Mouse (Mus musculus) spleen, adult 2 months (tissue): Measurements from ENCODE around the gene Efcab14. TPM values are rescaled to one million over a fixed set of nuclear protein-coding genes. Genes with fewer than 3 reads are reported as not detected.

Experiments used
- DNase-seq, 2 experiments: peaks; one replicate each; pipeline versions ENCODE4 v3.0.0 to v3.0.0-alpha.2; 2012 to 2021; ENCODE audit warnings: low spot score in 2 of 2, low read depth in 1 of 2
- H3K27ac ChIP-seq: fragments of 200-500 bp; 2 replicates; pipeline ENCODE4 v1.5.1; 2012; ENCODE audit warnings: low read length, inconsistent platforms; ENCODE audit not compliant: insufficient read depth
- H3K27me3 ChIP-seq: fragments of 200-500 bp; 2 replicates; pipeline ENCODE4 v1.6.1; 2012; ENCODE audit warnings: mild to moderate bottlenecking, moderate library complexity, low read length, inconsistent platforms; ENCODE audit not compliant: control insufficient read depth, insufficient read depth
- H3K36me3 ChIP-seq: fragments of 200-500 bp; 2 replicates; pipeline ENCODE4 v1.6.1; 2012; ENCODE audit warnings: mild to moderate bottlenecking, low read length, inconsistent platforms; ENCODE audit not compliant: control insufficient read depth, insufficient read depth
- H3K4me1 ChIP-seq: fragments of 200-500 bp; 2 replicates; pipeline ENCODE4 v1.6.1; 2011; ENCODE audit warnings: inconsistent platforms; ENCODE audit not compliant: control insufficient read depth, insufficient read depth, insufficient read length
- H3K4me3 ChIP-seq: fragments of 200-500 bp; 2 replicates; pipeline ENCODE4 v1.5.1; 2011; ENCODE audit warnings: mild to moderate bottlenecking, inconsistent platforms; ENCODE audit not compliant: insufficient read depth, insufficient read length; ENCODE audit errors: extremely low read depth
- CTCF ChIP-seq: fragments of 200-500 bp; IDR thresholded peaks from 2 replicates; pipeline ENCODE4 v1.5.1; 2011; ENCODE audit warnings: mild to moderate bottlenecking, inconsistent platforms; ENCODE audit not compliant: insufficient read depth, insufficient read length, insufficient replicate concordance; ENCODE audit errors: extremely low read depth
- POLR2A ChIP-seq: fragments of 200-500 bp; IDR thresholded peaks from 2 replicates; pipeline ENCODE4 v1.6.1; 2011; ENCODE audit warnings: low read depth, low read length, inconsistent platforms
- WGBS: fragments of 180-500 bp; shearing (Covaris S2); methylation state at CpG from one replicate; pipeline ENCODE4 v1.1.7; 2018; 5-methylcytosine and 5-hydroxymethylcytosine counted together
- polyA plus RNA-seq: library from polyadenylated mRNA; depleted of rRNA; stranded (reverse); fragments of >200 nt; gene quantifications from 2 replicates; pipeline ENCODE4 v1.2.3, GENCODE M21; 2012; rRNA removed

Gene Efcab14
- 12.8 and 19.6 TPM in 2 replicates for polyA plus RNA-seq

DNA sequence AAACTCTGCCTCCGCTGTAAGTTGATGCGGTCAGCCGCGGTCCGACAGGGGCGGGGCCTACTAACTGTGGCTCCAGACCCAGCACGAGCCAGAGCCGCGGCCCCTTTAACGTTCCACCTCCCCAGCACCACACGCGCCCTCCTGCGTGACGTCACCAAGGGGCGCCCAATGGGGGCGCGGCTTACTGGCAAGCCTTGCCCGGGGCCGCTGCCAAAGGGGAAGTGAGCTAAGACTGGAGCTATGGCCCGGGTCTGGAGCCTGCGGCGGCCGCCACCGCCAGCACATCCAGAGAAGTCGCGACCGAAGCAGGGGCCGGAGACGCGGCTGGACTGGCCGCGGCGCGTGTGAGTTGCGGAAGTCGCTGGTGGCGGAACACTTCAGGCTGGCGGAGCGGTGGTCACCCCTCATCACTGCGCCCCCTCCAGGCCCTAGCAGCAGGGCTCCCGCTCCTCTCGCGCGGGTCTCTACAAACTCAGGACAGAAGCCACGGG lies at the start of gene Efcab14:
TSS of gene Efcab14 (plus strand) at position 194 of the 491 bp plus-strand sequence.
- H3K27me3 ChIP-seq: no peaks in the 10 kb centered on the region
- peaks cover 7% of the 10 kb centered on the region for H3K36me3 ChIP-seq
- WGBS: under 1% methylated on average over 45 of the region's 45 CpGs
- peak within 1 kb of the TSS; percentile 81 for H3K27ac ChIP-seq
- DNase-seq: peak; percentile 92 to 97
- peak within 1 kb of the TSS; percentile 82 for H3K4me3 ChIP-seq
- TF ChIP-seq CTCF (peak; percentile 31; the same call in 1 of the 2 replicates), POLR2A (peak; percentile 46)
- H3K4me1 ChIP-seq: peaks cover 10% of the 10 kb centered on the region; the same call in 1 of the 2 replicates

- H3K4me3 ChIP-seq: no peak overlapping the region
- DNase-seq: no peak
- H3K36me3 ChIP-seq: no peaks in the 10 kb centered on the region
- TF ChIP-seq POLR2A: no peak
- TF ChIP-seq CTCF: no peak
- no peak overlapping the region for H3K27ac ChIP-seq
- H3K27me3 ChIP-seq: no peaks in the 10 kb centered on the region
- whole genome bisulfite sequencing: 78% methylated on average over 3 of the region's 3 CpGs
- no peaks in the 10 kb centered on the region for H3K4me1 ChIP-seq
These were observed 36.1 kb upstream of the Efcab14 start for GRCm38 (mm10) chr4:115701468-115701867.

DNA sequence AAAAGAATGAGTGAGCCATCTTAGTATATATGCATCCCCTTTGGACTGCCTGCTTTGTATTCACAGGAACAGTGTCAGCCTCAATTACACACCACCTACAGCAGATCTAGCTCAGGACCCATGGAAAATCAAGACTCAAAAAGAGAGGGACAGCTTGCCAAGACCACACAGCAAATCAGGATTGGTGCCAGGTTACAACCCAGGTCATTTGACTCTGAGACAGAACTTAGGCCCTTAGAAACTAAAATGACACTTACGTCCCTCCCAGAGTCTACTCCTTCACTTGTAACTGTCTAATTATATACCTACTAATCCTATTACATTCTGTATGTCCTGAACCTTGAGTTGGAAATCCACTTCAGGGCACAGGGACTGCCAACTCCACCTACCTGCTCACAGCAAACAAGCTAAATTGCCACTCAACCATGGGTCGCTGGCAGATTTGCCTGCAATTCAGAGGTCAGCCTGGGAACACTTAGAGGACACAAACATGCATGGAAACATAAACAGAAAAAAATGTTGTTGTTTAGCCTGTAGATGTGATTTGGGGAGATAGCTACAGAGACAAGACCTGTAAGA lies 33.5 kb upstream of the Efcab14 start:
- TF ChIP-seq POLR2A (no peak), CTCF (no peak)

DNA sequence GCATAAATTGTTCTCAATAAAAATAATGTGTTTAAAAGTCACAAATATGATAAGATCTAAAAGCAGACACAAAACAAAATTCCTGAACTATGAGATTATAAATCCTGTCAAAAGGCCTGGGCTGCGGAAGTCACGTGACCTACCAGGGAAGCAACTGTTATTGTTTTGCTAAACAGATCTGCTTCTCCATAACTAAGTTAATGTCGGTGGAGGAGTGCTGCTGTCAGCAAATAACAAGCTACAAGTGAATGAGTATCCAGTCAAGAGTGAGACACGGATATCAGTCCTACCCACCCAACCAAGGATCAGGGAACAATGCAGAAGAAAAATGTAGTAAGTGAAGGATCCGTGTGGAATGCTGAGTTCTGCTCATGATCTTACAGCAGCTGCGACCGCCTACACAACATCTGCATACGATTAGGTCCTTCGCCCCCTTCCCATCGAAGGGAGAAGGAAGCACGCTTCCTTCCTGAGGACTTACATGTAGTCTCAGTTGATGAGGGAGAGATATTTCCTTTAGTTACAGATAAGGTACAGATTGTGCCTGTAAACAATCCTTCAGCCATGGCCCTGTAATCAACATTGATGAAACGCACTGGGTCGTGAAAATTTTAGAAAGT lies 28.5 kb upstream of the Efcab14 start:
- DNase-seq: no peak
- WGBS: 68% methylated on average over 13 of the region's 13 CpGs
- H3K4me1 ChIP-seq: no peaks in the 10 kb centered on the region
- H3K27me3 ChIP-seq: no peaks in the 10 kb centered on the region
- H3K4me3 ChIP-seq: no peak overlapping the region
- H3K27ac ChIP-seq: no peak overlapping the region
- H3K36me3 ChIP-seq: no peaks in the 10 kb centered on the region
- TF ChIP-seq CTCF (no peak), POLR2A (no peak)

More for the DNA sequence above, 33.5 kb upstream of the Efcab14 start:
- Histone ChIP-seq H3K36me3 (no peaks in the 10 kb centered on the region), H3K27me3 (no peaks in the 10 kb centered on the region), H3K4me1 (no peaks in the 10 kb centered on the region), H3K4me3 (no peak overlapping the region), H3K27ac (no peak overlapping the region)
- WGBS: 90% methylated on average over 2 of the region's 2 CpGs
- DNase-seq: no peak

DNA sequence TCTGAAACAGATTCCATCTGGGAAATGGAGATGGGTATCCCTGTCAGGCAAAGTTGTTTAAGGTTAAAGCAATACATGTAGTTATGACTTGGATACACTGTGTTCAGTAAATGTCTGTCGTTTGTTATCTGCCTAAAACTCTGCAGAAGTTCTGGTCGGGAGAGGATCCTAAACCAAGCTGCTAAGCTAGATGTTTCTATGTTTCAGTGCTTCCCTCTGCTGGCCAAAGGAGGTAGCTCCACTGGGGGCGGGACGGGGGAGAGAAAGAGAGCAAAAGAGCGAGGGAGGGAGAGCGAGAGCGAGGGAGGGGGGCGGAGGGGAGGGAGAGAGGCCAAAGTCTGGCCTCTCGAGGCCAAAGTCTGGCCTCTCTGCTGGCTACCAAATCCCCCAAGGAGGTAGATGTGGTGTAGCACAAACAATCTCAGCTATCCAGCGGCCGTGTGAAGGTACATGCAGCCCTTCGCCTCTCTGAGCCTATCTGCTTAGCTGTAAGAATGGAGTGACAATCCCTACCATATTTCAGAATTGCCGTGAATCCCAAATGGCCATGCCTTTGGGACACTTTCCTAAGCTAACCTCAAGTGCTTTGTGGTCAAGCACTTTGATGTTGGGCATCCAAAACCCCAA lies 27.6 kb upstream of the Efcab14 start:
- Histone ChIP-seq H3K27me3 (no peaks in the 10 kb centered on the region), H3K27ac (no peak overlapping the region), H3K4me3 (no peak overlapping the region), H3K4me1 (no peaks in the 10 kb centered on the region), H3K36me3 (no peaks in the 10 kb centered on the region)
- peak; percentile 15 to 57 for DNase-seq
- TF ChIP-seq POLR2A: no peak
- peak; percentile 68; the same call in 1 of the 2 replicates for TF ChIP-seq CTCF
- WGBS: 17% methylated on average over 13 of the region's 13 CpGs

GRCm38 (mm10) chr4:115728721-115729120 lies 8.8 kb upstream of the Efcab14 start:
- Histone ChIP-seq H3K4me3 (no peak overlapping the region), H3K4me1 (0 out of 2 replicates have a peak, but pooled peaks cover 3% of the 10 kb centered on the region), H3K27me3 (0 out of 2 replicates have a peak, but pooled peaks cover 2% of the 10 kb centered on the region), H3K27ac (no peak overlapping the region), H3K36me3 (no peaks in the 10 kb centered on the region)
- WGBS: 16% methylated on average over 5 of the region's 5 CpGs
- DNase-seq: no peak
- no peak for TF ChIP-seq POLR2A
- TF ChIP-seq CTCF: no peak
